Mouse (Mus musculus): ENCODE results near the gene Hnrnpl.

The Hnrnpl gene

DNA sequence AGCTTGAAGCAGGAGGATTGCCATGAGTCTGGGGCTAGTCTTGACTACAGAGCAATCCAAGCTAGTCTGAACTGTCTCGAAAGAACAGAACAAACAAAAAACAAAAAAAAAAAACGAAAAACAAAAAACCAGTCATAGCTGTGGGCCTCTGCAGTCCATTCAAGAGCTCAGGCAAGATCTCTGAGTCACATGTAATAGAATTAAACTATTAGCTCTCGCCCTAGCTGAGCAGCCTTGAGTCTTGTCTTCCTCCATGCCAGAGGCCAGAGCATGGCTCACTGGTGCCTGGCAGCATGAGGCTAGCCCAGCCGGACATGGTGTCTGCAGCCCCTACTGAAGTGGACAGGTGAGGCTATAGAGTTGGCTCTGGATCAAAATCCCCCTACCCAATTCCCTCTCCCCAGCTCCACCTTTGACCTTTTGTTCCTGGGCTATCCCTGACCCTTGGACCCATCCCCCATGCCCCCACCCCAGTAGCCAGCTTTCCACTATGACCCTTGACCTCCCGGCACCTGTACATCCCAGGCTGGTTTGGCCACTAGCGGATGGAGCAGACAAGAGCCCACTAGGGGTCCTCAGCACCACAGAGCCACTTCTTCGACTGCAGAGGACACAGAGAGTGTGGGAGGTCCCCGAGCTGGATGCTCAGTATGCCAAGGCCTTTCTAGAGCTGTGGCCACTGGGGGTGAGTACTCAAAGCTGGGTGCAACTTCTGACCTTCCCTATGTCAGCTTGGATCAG is 18.1 kb upstream of the Hnrnpl start:
- DNase-seq (ENCODE audit: low read depth, low spot score): no peak

- DNase-seq (ENCODE audit: low read depth, low spot score): no peak
Observed at GRCm38 (mm10) chr7:28791706-28792105, 16.6 kb upstream of the Hnrnpl start.

GRCm38 (mm10) chr7:28792391-28793185 is 15.8 kb upstream of the Hnrnpl start:
- no peak for DNase-seq (ENCODE audit: low read depth, low spot score)

DNA sequence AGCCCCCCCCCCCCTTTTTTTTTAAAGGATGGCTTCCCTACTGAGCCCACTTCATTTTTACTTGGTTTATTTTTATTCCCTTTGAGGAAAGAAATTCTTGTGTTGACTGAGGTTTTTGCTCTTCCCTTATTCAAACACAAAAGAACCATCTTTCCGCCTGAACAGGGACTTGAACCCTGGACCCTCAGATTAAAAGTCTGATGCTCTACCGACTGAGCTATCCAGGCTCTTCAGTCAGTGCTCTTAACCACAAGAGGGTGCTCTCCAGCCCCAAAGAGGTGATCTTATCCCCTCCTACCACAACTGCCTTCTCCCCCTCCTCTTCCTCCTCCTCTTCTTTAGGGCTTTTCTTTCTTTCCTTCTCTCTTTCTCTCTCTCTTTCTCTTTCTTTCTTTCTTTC is 14.5 kb upstream of the Hnrnpl start:
- no peak for DNase-seq (ENCODE audit: low read depth, low spot score)

DNA sequence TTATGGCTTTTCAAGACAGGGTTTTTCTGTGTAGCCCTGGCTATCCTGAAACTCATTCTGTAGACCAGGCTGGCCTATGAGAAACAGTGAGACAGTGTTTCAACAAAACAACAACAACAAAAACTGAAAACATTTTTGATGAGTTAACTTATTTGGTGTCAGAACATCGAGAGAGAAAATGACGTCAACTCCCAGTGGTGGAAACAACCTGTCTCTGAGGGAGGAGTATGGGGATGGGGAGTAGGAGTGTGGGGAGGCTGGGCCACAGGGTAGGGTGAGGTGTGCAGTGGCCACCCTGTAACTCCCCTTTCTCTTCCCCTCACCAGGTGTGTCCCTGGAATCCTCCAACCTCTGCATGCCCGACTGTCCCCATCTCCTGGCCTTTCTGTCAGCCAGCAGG is 13.8 kb upstream of the Hnrnpl start:
- DNase-seq (ENCODE audit: low read depth, low spot score): no peak

DNA sequence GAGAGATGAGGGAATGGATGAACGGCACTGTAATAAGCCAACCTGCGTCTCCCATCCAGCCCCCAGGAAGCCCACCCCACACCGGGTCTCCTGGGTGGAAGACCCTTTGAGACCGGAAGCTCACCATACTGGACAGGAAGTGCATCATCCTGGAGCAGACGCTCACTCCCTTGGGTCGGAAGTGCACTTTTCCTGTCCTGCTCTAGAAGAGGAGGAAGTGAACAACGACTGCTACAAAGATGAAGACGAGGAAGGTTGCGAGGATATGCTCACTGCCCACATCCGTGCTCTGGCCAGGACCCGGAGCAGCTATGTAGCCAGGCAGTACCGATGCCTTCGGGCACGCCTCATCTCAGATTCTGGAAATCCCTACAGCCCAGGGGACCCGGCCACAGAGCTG is 12.5 kb upstream of the Hnrnpl start:
- DNase-seq (ENCODE audit: low read depth, low spot score): no peak

GRCm38 (mm10) chr7:28796562-28796975 is 11.8 kb upstream of the Hnrnpl start:
- peak; percentile 65 for DNase-seq (ENCODE audit: low read depth, low spot score)

DNA sequence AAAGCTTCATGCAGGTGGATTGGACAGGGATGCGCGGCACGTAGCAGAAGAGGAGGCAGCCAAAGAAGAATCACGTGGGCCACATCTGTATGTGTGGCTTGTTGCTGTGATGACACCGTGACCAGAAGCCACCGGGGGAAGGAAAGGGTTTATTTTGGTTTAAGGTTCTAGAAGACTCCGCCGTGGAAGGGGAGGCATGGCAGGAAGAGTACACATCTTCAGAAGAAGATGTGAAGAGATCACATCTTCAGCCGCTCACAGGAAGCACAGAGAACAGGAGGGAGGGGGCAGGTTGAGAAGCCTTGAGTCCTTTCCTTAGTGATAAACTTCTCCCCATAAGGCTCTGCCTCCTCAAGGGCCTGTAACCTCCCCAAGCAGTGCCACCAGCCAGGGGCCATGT is 8.3 kb upstream of the Hnrnpl start:
- DNase-seq (ENCODE audit: low read depth, low spot score): no peak

DNA sequence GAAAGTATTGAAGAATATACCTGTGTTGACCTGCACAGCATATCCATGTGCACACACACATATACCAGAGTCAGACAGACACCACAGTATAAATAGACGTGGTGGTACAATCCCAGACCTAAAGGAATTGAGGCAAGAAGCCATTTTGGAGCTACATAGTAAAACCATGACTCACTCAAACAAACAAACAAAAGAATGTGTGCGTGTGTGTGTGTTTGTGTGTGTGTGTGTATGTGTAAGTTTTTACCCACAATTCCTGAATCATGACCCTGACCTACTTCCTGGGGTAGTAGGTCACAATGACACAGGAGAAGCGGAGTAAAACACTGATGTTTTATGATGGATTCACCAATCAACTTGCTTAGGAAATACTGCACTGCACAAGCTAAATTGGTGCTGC is 6.9 kb upstream of the Hnrnpl start:
- DNase-seq (ENCODE audit: low read depth, low spot score): no peak

DNA sequence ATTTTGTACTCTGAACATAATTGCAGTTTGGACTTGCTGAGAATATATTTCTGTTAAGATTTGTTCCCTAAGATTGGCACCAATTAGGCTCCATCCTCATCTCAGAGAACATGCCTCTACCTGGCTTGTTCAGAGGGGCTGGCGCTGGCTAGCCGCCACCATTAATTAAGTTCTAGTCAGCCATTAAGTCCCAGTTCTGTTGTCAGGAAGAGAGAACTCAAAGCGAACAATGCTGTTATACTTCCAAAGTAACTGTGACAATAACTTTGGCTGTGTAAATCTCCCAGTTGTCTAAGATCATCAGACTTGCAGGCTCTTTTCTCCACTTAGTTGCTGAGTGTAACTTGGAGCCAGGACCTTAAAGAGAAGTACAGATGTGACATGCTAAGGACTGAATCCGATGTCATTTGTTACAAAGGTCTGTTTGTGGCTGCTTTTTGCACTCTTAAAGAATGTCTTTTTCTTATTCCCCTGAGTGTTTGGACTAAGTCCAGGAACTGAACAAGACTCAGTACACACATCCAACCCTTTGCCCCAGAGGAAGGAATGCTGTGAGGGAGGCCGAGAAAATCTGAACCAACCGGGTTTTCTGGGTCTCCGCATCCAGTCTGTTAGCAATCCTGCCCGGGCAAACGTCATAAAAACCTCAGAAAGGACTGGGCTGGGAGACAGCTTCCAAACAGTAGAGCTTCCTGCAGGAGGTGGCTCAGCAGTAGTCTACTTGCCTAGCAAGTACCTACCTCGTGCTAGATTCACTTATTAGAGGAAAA is 6.3 kb upstream of the Hnrnpl start:
- no peak for DNase-seq (ENCODE audit: low read depth, low spot score)

GRCm38 (mm10) chr7:28802846-28803588 is 5.3 kb upstream of the Hnrnpl start:
- no peak for DNase-seq (ENCODE audit: low read depth, low spot score)

DNA sequence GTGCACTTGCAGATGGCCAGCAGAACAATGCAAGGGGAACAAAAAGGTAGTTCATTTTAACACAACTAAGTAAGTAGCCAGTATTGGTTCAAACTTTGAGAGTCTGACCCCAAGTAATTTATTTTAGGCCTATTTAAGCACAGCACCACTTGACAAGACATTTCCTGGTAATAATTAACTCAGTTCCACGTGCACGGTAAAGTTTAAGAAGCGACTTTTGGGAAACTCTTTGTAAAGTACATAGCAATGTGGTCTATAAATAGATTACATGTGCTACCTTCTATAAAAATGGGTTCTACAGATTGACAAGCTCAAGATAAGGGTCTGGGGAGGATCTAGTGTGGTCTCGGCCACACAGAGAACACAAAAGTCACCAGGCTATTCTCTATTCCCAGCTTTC is 4.6 kb upstream of the Hnrnpl start:
- no peak for DNase-seq (ENCODE audit: low read depth, low spot score)

GRCm38 (mm10) chr7:28806869-28807268 is 1.5 kb upstream of the Hnrnpl start:
- no peak for DNase-seq (ENCODE audit: low read depth, low spot score)

DNA sequence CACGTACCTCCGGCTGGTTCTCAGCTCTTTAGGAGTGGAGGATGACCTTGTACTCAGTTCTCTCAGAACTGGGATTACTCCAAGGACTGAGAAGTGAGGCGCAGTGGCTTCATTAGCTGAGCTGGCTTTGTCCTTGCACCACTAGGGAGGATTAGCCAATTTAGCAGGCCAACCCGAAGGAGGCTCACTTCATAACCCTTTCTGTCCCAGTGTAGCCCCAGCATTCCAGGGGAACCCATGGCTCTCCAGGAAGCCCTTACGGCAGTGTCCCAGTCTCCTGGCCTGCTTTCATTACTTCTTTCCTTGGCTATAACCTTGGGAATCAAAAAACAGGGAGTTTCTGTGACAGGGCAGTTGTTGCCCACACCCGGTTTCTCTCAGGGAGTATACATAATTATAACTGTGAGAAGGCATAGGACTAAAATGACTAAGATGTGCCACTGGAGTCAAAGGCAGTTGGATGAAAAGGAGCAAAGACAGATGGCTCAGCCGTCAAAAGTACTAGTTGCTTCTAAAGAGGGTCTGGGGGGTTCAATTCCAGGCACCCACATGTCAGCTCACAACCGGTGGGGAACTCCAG is 610 bp upstream of the Hnrnpl start:
- no peak for DNase-seq (ENCODE audit: low read depth, low spot score)

DNA sequence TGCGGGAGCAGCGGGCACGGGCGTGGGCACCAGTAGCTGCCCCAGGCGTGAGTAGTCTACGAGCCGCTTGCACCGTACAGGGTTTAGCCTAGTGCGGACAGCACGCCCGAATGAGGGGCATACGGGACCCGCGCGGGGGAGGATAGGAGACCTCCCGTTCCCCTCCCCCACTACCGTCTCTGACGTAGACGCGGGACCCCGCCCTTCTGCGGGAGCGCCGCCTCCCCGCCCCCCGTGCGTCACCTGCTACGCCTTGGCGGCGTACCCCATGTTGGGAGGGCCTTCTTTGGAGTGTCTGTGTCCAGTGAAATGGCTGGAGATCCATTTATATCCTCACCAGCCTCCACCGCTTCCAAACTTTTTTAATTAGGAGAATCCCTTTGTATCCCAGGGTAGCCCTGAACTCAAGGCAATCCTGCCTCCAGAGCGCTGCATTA is 634 bp downstream of the Hnrnpl start:
- peak; percentile 86 for DNase-seq (ENCODE audit: low read depth, low spot score)

DNA sequence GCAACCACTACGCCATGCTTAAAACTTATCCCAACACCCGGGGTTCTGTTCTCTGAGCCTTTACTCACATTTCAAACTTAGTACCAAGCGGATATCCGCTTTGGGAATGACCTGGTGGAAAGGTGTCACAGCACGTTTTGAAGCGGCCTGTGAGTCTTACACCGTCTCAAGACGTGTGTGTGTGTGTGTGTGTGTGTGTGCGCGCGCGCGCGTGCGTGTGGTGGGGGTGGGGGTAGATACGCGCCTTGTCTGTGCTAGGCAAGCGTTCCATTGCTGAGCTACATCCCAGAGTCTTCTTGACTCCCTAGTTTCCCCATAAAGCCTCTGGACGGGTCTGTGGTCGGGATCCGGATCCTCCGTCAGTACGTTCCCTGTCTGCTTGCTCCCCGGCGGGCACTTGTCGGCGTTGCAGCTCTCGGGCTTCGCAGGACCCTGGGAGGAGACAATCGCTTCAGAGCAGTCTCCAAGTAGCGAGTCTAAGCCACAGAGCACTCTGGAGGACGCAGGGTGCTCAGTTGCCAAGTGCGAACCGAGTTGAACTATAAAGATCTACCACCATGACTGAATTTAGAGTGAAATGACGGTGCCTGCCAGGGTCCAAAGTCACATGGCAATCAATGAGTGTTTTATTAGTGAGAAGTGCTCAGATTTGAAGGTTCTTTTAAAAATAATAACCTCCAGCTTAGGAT is 1.2 kb downstream of the Hnrnpl start:
- peak; percentile 46 for DNase-seq (ENCODE audit: low read depth, low spot score)

DNA sequence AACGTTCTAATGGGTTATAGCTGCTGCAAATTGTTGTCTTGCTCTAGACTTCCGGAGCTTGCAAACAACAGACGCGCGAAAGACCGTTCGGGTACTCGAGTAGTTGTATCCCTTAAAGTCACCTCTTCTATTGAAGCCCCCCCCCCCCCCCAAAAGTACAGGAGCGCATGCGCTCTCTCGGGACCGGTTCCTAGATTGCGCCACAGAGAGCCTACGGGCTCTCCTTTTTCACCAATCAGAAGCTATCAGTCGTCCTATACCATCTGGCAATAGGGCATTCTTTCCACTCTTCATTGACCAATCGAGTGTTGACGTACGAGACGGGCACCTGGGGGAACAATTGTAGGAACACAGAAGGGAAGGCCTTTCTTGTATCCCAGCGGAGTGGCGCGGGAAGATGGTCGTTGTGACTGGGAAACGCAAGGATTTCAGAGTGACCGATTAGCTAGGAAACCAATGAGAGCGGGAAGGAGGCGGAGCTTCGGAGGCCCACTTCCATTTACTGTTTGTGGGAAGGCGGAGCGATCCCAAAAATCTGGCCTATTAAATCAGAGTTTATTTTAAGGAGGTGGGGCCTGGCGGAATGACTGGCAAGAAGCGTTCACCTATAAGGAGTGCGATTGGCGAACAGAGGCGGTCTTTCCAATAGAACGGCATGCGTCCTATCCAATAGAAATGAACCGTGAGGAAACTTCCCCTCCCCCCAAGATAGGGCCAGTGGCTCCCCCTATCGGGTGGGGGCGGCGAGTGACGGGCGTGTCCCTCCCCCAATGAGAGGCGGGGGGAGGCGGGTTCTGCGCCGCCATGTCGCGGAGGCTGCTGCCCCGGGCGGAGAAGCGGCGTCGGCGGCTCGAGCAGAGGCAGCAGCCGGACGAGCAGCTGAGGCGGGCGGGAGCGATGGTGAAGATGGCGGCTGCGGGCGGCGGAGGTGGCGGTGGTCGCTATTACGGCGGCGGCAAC is 2.0 kb downstream of the Hnrnpl start:
- peak; percentile 98 for DNase-seq (ENCODE audit: low read depth, low spot score)

- DNase-seq (ENCODE audit: low read depth, low spot score): peak; percentile 92
Observed at GRCm38 (mm10) chr7:28811228-28811627, 2.9 kb downstream of the Hnrnpl start.

DNA sequence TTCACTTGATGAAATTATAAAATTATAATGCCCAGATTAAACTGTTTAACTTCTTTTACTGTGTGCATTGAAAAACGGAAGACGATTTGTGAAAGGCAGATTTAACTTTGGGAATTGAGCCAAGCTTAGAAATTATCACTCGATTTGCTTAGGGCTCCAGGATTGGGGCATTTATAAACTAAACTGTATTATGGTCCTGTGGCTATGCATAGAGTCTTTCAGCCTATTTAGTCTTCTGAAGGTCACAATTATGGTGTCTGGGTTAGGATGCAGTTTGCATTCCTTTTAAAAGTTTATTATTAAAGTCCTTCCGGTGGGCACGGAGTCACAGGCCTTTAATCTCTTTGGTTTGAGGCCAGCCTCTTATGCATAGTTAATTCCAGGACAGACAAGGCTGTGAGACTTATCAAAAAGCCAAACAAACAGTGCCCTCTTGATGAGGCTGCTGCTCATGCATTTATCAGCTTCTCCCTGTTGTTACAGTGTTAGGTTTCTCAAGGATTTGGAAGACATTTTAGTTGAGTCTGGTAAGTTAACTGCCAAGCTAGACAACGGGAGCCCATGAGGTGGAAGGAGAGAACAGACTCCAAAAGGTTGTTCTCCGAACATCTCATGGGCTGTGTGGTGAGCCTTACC is 3.4 kb downstream of the Hnrnpl start:
- no peak for DNase-seq (ENCODE audit: low read depth, low spot score)

Data from embryo, embryonic 11.5 days (tissue).